Mouse (Mus musculus): ENCODE results near the gene Mettl24.

GRCm38 (mm10) chr10:40688266-40688665 is 5.2 kb downstream of the Mettl24 start:
- TF ChIP-seq CTCF (IDR thresholded peaks at IDR 0.05; ENCODE audit: low read depth): no peak
- no peak for TF ChIP-seq EP300 (IDR thresholded peaks at IDR 0.05; ENCODE audit: low read depth)

Measured in heart, postnatal 0 days (tissue).